Mouse (Mus musculus) intestine, postnatal 0 days (tissue): ENCODE measurements around the gene Grcc10. TPM values are rescaled to one million over a fixed set of nuclear protein-coding genes. Genes with fewer than 3 reads are reported as not detected.

Experiments
- ATAC-seq: fragments of 200-750 bp; cut with Nextera tagmentation; 2 replicates; pipeline ENCODE4 v1.8.0; 2017; ENCODE audit warnings: mild to moderate bottlenecking, moderate TSS enrichment, moderate library complexity
- H3K27ac ChIP-seq: fragments of 300-500 bp; sonication (generic); 2 replicates; pipeline ENCODE4 v1.5.1; 2014; ENCODE audit warnings: mild to moderate bottlenecking, low read depth, low read length, moderate library complexity
- H3K27me3 ChIP-seq: fragments of 300-500 bp; sonication (generic); replicated peaks from 2 replicates; pipeline ENCODE4 v1.6.1; 2014; ENCODE audit warnings: low read length, mixed read lengths; ENCODE audit not compliant: control insufficient read depth, insufficient read depth
- H3K36me3 ChIP-seq: fragments of 300-500 bp; sonication (generic); 2 replicates; pipeline ENCODE4 v1.6.1; 2014; ENCODE audit warnings: mild to moderate bottlenecking, moderate library complexity; ENCODE audit not compliant: control insufficient read depth, insufficient read depth
- H3K4me1 ChIP-seq: fragments of 300-500 bp; sonication (generic); replicated peaks from 2 replicates; pipeline ENCODE4 v1.6.1; 2014; ENCODE audit warnings: antibody characterized with exemption, low read length, mixed read lengths; ENCODE audit not compliant: control insufficient read depth, insufficient read depth
- H3K4me2 ChIP-seq: fragments of 300-500 bp; sonication (generic); replicated peaks from 2 replicates; pipeline ENCODE4 v1.6.1; 2014; ENCODE audit warnings: low read depth, mild to moderate bottlenecking, moderate library complexity
- H3K4me3 ChIP-seq: fragments of 300-500 bp; sonication (generic); 2 replicates; pipeline ENCODE4 v1.5.1; 2014; ENCODE audit warnings: low read depth, low read length
- H3K9ac ChIP-seq: fragments of 300-500 bp; sonication (generic); 2 replicates; pipeline ENCODE4 v1.6.1; 2014; ENCODE audit warnings: mild to moderate bottlenecking, low read depth, low read length
- H3K9me3 ChIP-seq: fragments of 300-500 bp; sonication (generic); 2 replicates; pipeline ENCODE4 v1.6.1; 2016; ENCODE audit warnings: mixed run types; ENCODE audit not compliant: control insufficient read depth
- CTCF ChIP-seq: sonication (generic); IDR thresholded peaks from 2 replicates; pipeline ENCODE4 v1.5.1; 2016; ENCODE audit warnings: low read depth, mild to moderate bottlenecking, control low read depth, antibody characterized with exemption, moderate library complexity
- WGBS: fragments of 180-500 bp; shearing (Covaris S2); extraction: QIAGEN DNeasy Blood & Tissue Kit; methylation state at CpG from one replicate; pipeline ENCODE4 v1.1.7; 2014; 5-methylcytosine and 5-hydroxymethylcytosine counted together
- polyA plus RNA-seq: library from polyadenylated mRNA; unstranded; fragments of >200 nt; fragmentation: Nextera tagmentation; extraction: Ambion mirVana; gene quantifications from 2 replicates; pipeline ENCODE4 v1.2.1, GENCODE M21; 2015

Gene Grcc10
- polyA plus RNA-seq, 1 experiment from 2014 or later = 238 TPM

- H3K4me1 ChIP-seq = no peaks in the 10 kb centered on the region
- H3K27ac ChIP-seq = no peak overlapping the region
- H3K27me3 ChIP-seq = no peaks in the 10 kb centered on the region
- no peaks in the 10 kb centered on the region for H3K9me3 ChIP-seq
- TF ChIP-seq CTCF = no peak
- peaks cover 9% of the 10 kb centered on the region for H3K36me3 ChIP-seq
- H3K9ac ChIP-seq = no peak overlapping the region
- H3K4me3 ChIP-seq = no peak overlapping the region
- no peak overlapping the region for H3K4me2 ChIP-seq
- 71% methylated on average over 2 of the region's 2 CpGs for WGBS
- no peak for ATAC-seq
Measured at GRCm38 (mm10) chr6:124753861-124754260, 12.7 kb upstream of the Grcc10 start.

GRCm38 (mm10) chr6:124750405-124750804, 9.2 kb upstream of the Grcc10 start:
- Histone ChIP-seq H3K4me1 (0 out of 2 replicates have a peak, but pooled peaks cover 4% of the 10 kb centered on the region), H3K4me2 (no peak overlapping the region), H3K27ac (no peak overlapping the region), H3K36me3 (peaks cover 27% of the 10 kb centered on the region), H3K9me3 (no peaks in the 10 kb centered on the region), H3K27me3 (no peaks in the 10 kb centered on the region), H3K4me3 (no peak overlapping the region), H3K9ac (no peak overlapping the region)
- 70% methylated on average over 8 of the region's 8 CpGs for WGBS
- no peak for ATAC-seq
- TF ChIP-seq CTCF = no peak

DNA sequence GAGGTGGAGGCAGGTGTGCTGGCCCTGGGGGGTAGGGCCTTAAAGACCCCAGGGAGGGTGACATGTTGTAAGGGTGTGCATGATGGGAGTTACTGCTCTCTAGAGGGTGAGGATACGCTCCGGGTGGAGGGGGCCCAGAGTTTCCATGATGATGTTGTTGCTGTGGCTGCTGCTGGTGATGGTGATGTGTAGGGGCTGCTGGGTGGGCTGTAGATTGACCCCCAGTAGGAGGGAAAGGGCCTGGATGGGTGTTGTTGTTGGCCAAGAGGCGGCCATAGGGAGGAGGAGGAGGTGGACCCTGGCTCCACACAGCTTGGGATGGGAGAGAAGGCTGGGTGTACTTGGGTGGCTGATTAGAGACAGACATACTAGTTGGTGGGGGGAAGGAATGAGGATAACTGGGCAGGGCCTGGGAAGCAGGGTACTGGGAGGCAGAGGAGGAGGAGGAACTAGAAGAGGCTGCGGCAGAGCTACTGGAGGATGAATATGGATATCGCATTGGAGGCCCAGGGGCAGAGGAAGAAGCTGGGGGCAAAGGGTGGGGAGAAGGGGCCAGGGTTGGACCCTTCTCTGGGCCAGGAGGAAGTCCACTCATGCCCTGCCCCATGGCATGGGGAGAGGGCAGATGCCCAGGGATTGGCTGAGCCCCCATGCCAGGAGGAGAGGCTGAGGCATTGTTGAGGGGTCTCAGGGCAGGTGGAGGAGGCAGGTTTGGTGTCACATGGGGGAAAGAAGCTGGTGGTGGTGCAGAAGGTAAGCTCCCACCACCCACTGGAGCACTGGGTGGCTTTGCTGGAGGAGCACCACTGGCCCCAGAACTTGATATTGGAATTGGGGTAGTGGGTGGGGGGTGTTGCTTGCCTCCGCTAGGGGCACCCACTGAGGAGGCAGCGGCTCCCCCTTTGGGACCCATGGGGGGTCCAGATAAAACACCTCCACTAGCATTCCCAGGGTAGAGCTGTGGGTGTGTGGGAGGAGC, 5.8 kb upstream of the Grcc10 start:
- H3K4me3 ChIP-seq = peak overlapping the region; percentile 55; the same call in 1 of the 2 replicates
- 87% methylated on average over 7 of the region's 7 CpGs for WGBS
- no peak for ATAC-seq

DNA sequence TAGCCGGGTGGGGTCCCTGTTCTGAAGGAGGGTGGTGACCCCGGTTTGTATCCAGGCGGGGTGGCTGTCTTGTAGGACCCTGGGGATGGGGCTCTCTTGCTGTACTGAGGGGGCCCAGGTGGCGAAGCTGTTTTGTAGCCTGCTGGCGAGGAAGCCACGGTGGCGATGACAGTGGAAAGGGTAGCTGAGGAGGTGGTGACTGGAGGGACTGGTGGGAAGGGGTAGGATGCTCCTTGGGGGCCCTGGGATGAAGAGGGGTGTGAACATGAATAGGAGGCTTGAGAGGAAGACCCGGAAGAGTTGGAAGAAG, 5.1 kb upstream of the Grcc10 start:
- Histone ChIP-seq H3K4me1 (0 out of 2 replicates have a peak, but pooled peaks cover 4% of the 10 kb centered on the region), H3K27me3 (no peaks in the 10 kb centered on the region), H3K36me3 (peaks cover 45% of the 10 kb centered on the region), H3K4me2 (peak overlapping the region; percentile 98), H3K9me3 (no peaks in the 10 kb centered on the region), H3K4me3 (peak overlapping the region; percentile 55), H3K27ac (peak overlapping the region; percentile 93; the same call in 1 of the 2 replicates), H3K9ac (peak overlapping the region; percentile 82)
- WGBS = 20% methylated on average over 8 of the region's 8 CpGs
- no peak for ATAC-seq
- TF ChIP-seq CTCF = no peak

More for the DNA sequence above, 5.8 kb upstream of the Grcc10 start:
- Histone ChIP-seq H3K27ac (no peak overlapping the region), H3K9me3 (no peaks in the 10 kb centered on the region), H3K9ac (no peak overlapping the region), H3K4me2 (peak overlapping the region; percentile 98; the same call in 1 of the 2 replicates), H3K27me3 (no peaks in the 10 kb centered on the region), H3K4me1 (0 out of 2 replicates have a peak, but pooled peaks cover 4% of the 10 kb centered on the region), H3K36me3 (peaks cover 45% of the 10 kb centered on the region)
- TF ChIP-seq CTCF = no peak

DNA sequence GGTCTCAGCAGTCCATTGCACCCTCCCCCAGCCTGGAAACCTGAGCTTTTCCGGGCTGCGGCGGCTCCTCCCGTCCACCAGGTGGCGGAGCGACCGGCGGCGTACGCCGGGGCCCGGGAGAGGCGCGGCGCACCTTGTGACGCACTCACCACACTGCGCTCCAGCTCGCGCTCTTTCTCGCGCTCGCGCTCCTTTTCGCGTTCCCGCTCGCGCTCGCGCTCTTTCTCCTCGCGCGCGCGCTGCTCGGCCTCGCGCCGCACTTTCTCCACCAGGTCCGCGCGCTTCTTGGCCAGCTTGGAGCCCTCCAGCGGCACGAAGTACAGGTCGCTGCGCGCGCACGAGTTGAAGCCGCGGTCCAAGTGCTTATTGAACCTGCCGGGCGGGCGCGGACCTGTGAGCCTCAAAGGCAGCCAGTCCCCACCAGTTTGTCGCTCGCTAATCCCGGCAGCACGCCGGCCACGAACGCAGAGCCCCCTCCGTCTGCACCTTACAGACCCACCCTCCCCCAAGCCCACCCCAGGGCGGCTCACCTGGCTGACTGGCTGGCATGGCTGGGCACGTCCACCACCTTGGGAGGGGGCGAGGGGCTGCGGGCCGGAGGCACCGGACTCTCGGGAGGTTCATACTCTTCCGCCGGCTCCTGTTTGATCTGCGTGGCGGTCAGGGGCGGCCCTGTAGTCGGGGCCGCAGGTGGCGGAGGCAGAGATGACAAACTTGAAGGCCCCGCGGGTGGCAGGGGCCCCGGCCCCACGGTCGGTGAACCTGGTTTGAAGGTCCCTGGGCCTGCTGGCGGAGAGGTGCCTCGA, 4.5 kb upstream of the Grcc10 start:
- H3K4me1 ChIP-seq = 0 out of 2 replicates have a peak, but pooled peaks cover 4% of the 10 kb centered on the region
- H3K9ac ChIP-seq = peak overlapping the region; percentile 82
- peak overlapping the region; percentile 98 for H3K4me2 ChIP-seq
- H3K27ac ChIP-seq = peak overlapping the region; percentile 93
- peak; percentile 82 for ATAC-seq
- peak overlapping the region; percentile 55 for H3K4me3 ChIP-seq
- no peaks in the 10 kb centered on the region for H3K9me3 ChIP-seq
- H3K27me3 ChIP-seq = no peaks in the 10 kb centered on the region
- peak; percentile 92 for TF ChIP-seq CTCF
- WGBS = under 1% methylated on average over 81 of the region's 85 CpGs
- H3K36me3 ChIP-seq = peaks cover 45% of the 10 kb centered on the region

GRCm38 (mm10) chr6:124744755-124745321, 3.7 kb upstream of the Grcc10 start:
- Histone ChIP-seq H3K9me3 (no peaks in the 10 kb centered on the region), H3K9ac (0 out of 2 replicates have a peak overlapping the region, but pooled peaks have one; percentile 82), H3K4me3 (peak overlapping the region; percentile 55; the same call in 1 of the 2 replicates), H3K27me3 (no peaks in the 10 kb centered on the region), H3K36me3 (peaks cover 45% of the 10 kb centered on the region), H3K27ac (no peak overlapping the region), H3K4me2 (peak overlapping the region; percentile 98), H3K4me1 (0 out of 2 replicates have a peak, but pooled peaks cover 5% of the 10 kb centered on the region)
- no peak for TF ChIP-seq CTCF
- ATAC-seq = no peak
- 70% methylated on average over 26 of the region's 26 CpGs for WGBS
